Mouse (Mus musculus): ENCODE measurements around the gene Vmp1. TPM values are rescaled to one million over a fixed set of nuclear protein-coding genes. Genes with fewer than 3 reads are reported as not detected.

The Vmp1 gene
- polyA plus RNA-seq, 1 experiment = 178 TPM

DNA sequence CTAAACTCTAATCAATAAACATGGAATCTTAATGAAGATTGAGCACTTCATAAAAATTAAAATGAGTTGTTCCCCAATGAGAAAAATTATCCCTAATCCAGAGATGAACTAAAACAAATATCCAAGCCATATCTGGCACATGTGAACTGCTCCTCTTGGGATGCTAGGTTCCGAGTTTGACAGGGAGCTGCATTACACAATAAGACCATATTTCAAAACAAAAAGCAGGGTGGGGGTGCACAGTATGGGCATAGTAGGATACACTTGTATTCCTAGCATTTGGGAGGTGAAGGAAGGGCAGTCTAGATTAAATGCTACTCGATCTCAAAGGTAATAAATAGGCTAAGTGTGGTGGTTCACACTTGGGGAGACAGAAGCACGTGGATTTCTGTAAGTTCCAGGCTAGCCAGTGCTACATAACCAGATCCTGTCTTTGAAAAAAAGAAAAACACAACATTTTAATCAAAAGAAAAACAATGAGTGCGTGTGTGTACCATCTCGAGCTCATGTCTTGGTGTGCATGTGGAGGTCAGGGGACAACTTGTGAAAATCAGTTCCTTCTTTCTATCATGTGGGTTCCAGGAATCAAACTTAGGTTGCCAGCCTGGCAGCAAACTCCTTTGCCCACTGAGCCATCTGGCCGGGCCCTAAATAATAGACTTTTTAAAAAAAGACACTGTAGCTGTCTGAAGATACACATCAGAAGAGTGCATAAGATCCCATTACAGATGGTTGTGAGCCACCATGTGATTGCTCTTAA is 143.7 kb downstream of the Vmp1 start:
- Histone ChIP-seq H3K4me1 (ENCODE audit: control insufficient read depth, insufficient read depth, low read length) (peaks cover 28% of the 10 kb centered on the region), H3K4me3 (ENCODE audit: insufficient read depth, low read length) (no peak overlapping the region), H3K27ac (ENCODE audit: insufficient read depth, low read depth, low read length) (no peak overlapping the region)
- TF ChIP-seq POLR2A (IDR thresholded peaks at IDR 0.05; ENCODE audit: borderline replicate concordance, low read depth, low read length) (no peak), CTCF (IDR thresholded peaks at IDR 0.05; ENCODE audit: low read depth, low read length) (no peak)

DNA sequence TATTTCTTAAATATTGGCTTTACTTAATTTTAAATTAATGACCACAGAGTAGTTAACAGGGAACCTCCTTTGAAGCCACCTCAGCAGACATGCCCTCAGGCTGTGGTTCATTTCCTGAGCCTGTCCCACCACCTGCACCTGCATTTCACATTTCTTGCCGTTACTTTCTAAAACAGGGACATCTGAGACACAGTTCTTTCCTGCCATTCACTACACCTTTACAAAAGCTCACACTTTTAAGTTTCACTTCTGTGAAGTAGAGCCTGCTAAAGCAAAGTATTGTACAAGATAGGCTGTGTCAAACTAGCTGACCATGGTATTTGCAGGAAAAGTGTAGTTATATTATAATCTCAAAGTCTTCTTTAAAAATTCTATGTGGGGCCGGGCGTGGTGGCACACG is 144.8 kb downstream of the Vmp1 start:
- H3K4me1 ChIP-seq (ENCODE audit: control insufficient read depth, insufficient read depth, low read length) = peaks cover 33% of the 10 kb centered on the region
- H3K27ac ChIP-seq (ENCODE audit: insufficient read depth, low read depth, low read length) = no peak overlapping the region
- no peak overlapping the region for H3K4me3 ChIP-seq (ENCODE audit: insufficient read depth, low read length)
- no peak for TF ChIP-seq POLR2A (IDR thresholded peaks at IDR 0.05; ENCODE audit: borderline replicate concordance, low read depth, low read length)
- no peak for TF ChIP-seq CTCF (IDR thresholded peaks at IDR 0.05; ENCODE audit: low read depth, low read length)

DNA sequence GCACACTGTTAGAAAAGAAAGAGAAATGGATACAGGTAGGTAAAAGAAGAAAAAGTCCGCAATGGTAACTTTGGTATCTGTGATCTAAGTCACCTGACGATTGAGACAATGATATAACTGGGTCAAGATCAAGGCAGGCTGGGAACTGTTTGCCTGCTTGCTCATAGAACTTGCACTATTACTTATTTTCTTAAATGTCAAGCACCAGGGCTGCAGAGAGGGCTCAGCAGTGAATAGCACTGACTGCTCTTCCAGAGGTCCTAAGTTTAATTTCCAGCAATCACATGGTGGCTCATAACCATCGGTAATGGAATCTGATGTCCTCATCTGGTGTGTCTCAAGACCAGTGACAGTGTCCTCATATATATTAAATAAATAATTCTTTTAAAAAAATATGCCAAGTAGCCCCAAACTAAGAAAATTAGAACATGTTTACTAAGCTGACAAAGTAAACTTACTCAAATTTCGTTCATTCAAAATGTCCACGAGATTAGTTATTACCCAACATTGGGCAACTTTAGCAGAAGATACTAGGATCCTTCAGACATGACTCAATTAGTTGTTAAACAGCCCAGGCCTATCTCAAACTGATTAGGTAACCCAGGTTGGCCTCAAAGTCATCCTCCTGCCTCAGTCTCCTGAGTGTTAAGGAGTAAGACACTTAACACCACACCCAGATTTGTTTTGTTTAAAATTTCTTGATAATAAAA is 149.3 kb downstream of the Vmp1 start:
- TF ChIP-seq CTCF (IDR thresholded peaks at IDR 0.05; ENCODE audit: low read depth, low read length) (no peak), POLR2A (IDR thresholded peaks at IDR 0.05; ENCODE audit: borderline replicate concordance, low read depth, low read length) (no peak)
- Histone ChIP-seq H3K27ac (ENCODE audit: insufficient read depth, low read depth, low read length) (no peak overlapping the region), H3K4me3 (ENCODE audit: insufficient read depth, low read length) (no peak overlapping the region), H3K4me1 (ENCODE audit: control insufficient read depth, insufficient read depth, low read length) (peaks cover 10% of the 10 kb centered on the region)

Other genes starting within 250 kb of the Vmp1 start
- gene Rnft1, start 199.2 kb downstream of the Vmp1 start, polyA plus RNA-seq (2012; ENCODE audit: insufficient read depth, insufficient read length, missing spikeins) = 45.3 and 52.5 TPM in 2 replicates
- 30.9 and 33.0 TPM in 2 replicates for gene Rps6kb1, start 139.0 kb downstream of the Vmp1 start, polyA plus RNA-seq (2012; ENCODE audit: insufficient read depth, insufficient read length, missing spikeins)
- 6.2 and 6.9 TPM in 2 replicates for gene Tubd1, start 138.8 kb downstream of the Vmp1 start, polyA plus RNA-seq (2012; ENCODE audit: insufficient read depth, insufficient read length, missing spikeins)
- gene Ptrh2, start 149 bp upstream of the Vmp1 start, polyA plus RNA-seq (2012; ENCODE audit: insufficient read depth, insufficient read length, missing spikeins) = 7.2 and 8.3 TPM in 2 replicates
- 356 and 389 TPM in 2 replicates for gene Cltc, start 73.7 kb upstream of the Vmp1 start, polyA plus RNA-seq (2012; ENCODE audit: insufficient read depth, insufficient read length, missing spikeins)
- gene Dhx40, start 123.9 kb upstream of the Vmp1 start, polyA plus RNA-seq (2012; ENCODE audit: insufficient read depth, insufficient read length, missing spikeins) = 23.5 and 26.5 TPM in 2 replicates